Mouse (Mus musculus) CD4-positive, CD25-positive, alpha-beta regulatory T cell, adult 2 months (primary cell): Measurements from ENCODE around the gene Olfr1228.

Experiments
- DNase-seq: peaks from one replicate; pipeline ENCODE4 v3.0.0-alpha.2; 2012; ENCODE audit warnings: low read depth, low spot score

Olfr1228 gene

DNA sequence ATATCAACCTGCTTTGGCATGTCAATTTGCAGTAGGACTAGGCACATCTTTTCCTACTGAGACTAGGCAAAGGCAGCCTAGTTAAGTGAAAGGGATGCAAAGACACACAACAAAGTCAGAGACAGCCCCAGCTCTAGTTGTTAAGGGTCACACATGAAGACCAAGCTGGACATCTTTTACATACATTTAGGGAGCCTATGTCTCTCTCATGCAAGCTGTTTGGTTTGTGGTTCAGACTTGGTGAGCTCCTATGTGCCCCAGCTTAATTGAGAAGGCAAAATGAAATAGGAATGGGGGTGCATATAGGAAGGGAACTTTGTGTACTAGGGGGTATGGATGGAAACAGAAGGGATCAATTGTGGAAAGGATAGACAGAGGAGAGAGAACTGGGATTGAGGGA lies at the start of gene Olfr1228:
Olfr1228 (minus strand) TSS at position 101 of the 400 bp plus-strand sequence.
- no peak for DNase-seq

DNA sequence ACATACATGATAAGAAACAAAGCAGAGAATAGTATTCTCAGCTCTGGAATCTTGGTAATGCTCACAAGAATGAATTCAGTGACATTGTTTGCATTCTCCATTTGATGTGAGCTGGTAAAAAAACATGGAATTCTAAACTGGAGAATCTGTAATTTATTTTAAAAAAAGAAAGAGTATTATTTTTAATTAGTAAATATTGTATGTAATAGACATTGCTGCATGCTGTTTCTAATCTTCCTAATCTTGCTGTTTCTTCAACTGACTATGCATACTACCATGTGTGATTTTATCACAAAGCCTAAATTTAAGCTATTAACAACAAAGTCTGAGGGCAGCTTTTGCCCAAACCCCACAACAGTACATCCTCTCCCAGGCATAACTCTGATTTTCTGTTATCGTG lies 43.3 kb upstream of the Olfr1228 start, which contains the start of gene Olfr1230:
Olfr1230 (minus strand) TSS at position 101 of the 400 bp plus-strand sequence.
- DNase-seq, result no peak

DNA sequence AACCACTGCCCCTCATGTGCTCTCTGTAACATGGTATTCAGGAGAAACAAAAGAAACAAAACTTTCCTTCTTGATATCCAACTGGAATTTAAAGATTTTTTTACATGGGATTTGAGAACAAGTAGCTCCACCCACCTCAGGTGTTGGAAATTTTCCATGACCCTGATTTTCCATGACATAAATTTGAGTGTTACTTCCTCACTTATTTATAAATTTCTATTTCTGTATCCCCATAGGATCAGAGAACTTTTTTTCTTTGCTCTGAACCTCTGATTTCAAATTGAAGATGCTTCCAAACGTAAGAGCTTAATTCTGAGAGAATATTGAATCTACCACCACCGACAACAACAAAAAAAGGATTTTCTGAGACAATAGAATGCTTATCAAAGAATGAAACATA lies 34.1 kb upstream of the Olfr1228 start, which contains the start of gene Olfr1229:
Olfr1229 (minus strand) TSS at position 101 of the 400 bp plus-strand sequence.
- DNase-seq, result no peak

DNA sequence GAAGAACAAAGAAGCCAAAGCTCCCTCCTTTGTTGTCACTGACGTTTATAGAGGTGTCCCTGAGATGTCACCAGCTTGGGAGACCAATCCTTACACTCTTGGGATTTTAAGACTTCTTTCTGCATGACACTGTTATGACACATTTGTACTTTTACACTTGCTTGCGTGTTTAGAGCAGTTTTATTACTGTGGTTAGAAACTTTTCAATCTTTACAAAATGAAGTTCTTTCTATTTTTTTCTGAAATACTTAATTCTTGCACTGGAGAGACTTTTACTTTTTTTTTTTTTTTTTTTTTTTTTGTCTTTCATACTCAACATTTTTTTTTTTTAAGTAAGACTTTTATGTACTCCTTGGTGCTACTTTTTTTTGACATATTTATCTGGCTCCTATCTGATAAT lies 53.9 kb downstream of the Olfr1228 start, which contains the start of gene Olfr1226:
Olfr1226 (minus strand) TSS at position 101 of the 400 bp plus-strand sequence.
- DNase-seq, result no peak
